Mouse (Mus musculus): ENCODE results near the gene 1700031F05Rik. TPM values are rescaled to one million over a fixed set of nuclear protein-coding genes. Genes with fewer than 3 reads are reported as not detected.
"Not testable (repeated sequence)": the region's sequence is repeated elsewhere in the genome, so short reads cannot be mapped to it uniquely, and the experiment has no call there.

1700031F05Rik gene
- not detected in 2 replicates for polyA plus RNA-seq (2015; fragmentation: Nextera tagmentation; extraction: Ambion mirVana)

GRCm38 (mm10) chrX:102867871-102868270 lies at the start of gene 1700031F05Rik:
TSS of gene 1700031F05Rik (minus strand) at chrX:102867971.
- no peak within 1 kb of the TSS for H3K27ac ChIP-seq
- no peak within 1 kb of the TSS for H3K9ac ChIP-seq
- ATAC-seq = no peak
- no peaks in the 10 kb centered on the region for H3K27me3 ChIP-seq (replicated peaks)
- no peaks in the 10 kb centered on the region for H3K4me1 ChIP-seq (replicated peaks)
- H3K9me3 ChIP-seq = no peaks in the 10 kb centered on the region
- H3K4me2 ChIP-seq (replicated peaks) = no peak within 1 kb of the TSS
- no peaks in the 10 kb centered on the region for H3K36me3 ChIP-seq
- WGBS = 91% methylated on average over 6 of the region's 6 CpGs
- no peak within 1 kb of the TSS for H3K4me3 ChIP-seq (replicated peaks)

DNA sequence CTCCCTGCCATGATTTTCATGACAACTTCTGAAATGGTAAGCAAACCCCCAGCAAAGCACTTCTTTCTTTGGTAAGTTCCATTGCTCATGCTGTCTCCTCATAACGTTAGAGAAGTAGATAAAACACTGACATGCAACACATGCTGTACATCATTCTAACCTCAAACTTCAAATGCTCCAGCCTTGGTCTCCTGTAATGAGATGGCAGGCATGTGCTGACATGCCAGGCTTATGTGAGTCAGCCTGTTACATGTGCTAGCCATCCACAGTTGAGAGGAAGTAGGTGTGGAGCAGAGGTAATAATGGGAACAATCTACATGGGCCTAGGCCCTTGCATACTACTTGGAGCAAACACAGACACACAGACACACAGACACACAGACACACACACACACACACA lies 47.1 kb upstream of the 1700031F05Rik start:
- H3K27me3 ChIP-seq (replicated peaks); H3K27ac ChIP-seq; H3K4me3 ChIP-seq (replicated peaks); H3K4me1 ChIP-seq (replicated peaks); H3K36me3 ChIP-seq; H3K4me2 ChIP-seq (replicated peaks); H3K9me3 ChIP-seq; H3K9ac ChIP-seq; ATAC-seq: not testable (repeated sequence)
- 75% methylated on average over 1 of the region's 1 CpGs for WGBS

DNA sequence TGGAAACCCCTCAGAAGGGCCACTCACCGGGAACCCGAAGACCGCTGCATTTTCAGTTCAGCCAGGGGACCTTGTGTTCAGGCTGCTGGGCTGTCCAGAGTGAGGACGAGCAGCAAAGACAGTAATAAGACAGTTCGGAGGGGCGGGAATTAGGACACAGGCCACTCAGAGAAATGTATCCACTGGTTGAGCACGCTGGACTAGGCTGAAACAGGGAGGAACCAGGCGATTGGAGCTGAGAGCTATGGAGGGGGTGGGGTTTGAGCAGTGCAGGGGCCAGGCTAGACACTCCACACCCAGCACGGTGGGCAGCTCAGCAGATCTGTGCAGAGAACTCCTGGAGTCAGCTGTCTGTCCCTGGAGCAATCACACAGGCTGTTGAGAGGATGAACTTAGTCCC lies 40.8 kb upstream of the 1700031F05Rik start, which contains the start of the genes Dmrtc1a and 1700011M02Rik:
Gene Dmrtc1a, minus strand, starts transcription at position 101 of the 400 bp plus-strand sequence.
Gene 1700011M02Rik, plus strand, starts transcription at position 319 of the 400 bp plus-strand sequence.
- H3K4me3 ChIP-seq (replicated peaks); H3K9me3 ChIP-seq; ATAC-seq; H3K27ac ChIP-seq; H3K9ac ChIP-seq; H3K4me2 ChIP-seq (replicated peaks); H3K27me3 ChIP-seq (replicated peaks); H3K4me1 ChIP-seq (replicated peaks); H3K36me3 ChIP-seq: not testable (repeated sequence)
- 77% methylated on average over 9 of the region's 9 CpGs for WGBS

DNA sequence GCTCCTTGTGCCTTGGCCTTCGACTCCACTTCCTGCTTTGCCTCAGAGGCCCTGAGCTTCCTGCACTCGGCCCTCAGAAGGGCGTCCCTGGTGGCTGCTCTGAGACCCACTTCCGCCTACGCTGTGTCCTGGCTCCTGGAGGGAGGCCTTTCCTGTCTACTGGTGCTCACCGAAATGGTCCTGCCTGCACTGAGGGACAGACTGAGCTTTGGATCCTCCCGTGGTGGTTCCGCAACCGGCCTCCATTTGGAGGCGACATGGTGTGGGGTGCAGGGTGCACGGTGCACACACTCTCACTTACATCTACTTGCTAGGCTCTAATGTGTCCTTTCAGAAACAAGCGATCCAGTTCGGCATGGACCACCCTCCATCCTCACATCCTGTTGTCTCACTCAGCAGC lies 13.3 kb downstream of the 1700031F05Rik start, which contains the start of gene Dmrtc1c2:
Gene Dmrtc1c2, minus strand, starts transcription at position 101 of the 400 bp plus-strand sequence.
- not testable (repeated sequence) for H3K4me3 ChIP-seq (replicated peaks); H3K4me1 ChIP-seq (replicated peaks); H3K9ac ChIP-seq; H3K27ac ChIP-seq; ATAC-seq; H3K4me2 ChIP-seq (replicated peaks); H3K36me3 ChIP-seq; H3K9me3 ChIP-seq; H3K27me3 ChIP-seq (replicated peaks)
- WGBS = 89% methylated on average over 5 of the region's 13 CpGs

GRCm38 (mm10) chrX:102812311-102812710 lies 55.5 kb downstream of the 1700031F05Rik start:
- Histone ChIP-seq H3K36me3 (no peaks in the 10 kb centered on the region), H3K9me3 (no peaks in the 10 kb centered on the region), H3K4me2 (replicated peaks) (no peak overlapping the region), H3K4me1 (replicated peaks) (no peaks in the 10 kb centered on the region), H3K27ac (no peak overlapping the region), H3K4me3 (replicated peaks) (no peak overlapping the region), H3K27me3 (replicated peaks) (0 out of 2 replicates have a peak, but pooled peaks cover 3% of the 10 kb centered on the region), H3K9ac (no peak overlapping the region)
- no peak for ATAC-seq
- WGBS = 58% methylated on average over 4 of the region's 4 CpGs

Other genes starting within 250 kb of the 1700031F05Rik start
- gene Phka1, start 223.7 kb downstream of the 1700031F05Rik start, polyA plus RNA-seq (2015; fragmentation: Nextera tagmentation; extraction: Ambion mirVana) = 5.1 and 5.5 TPM in 2 replicates
- not detected in 2 replicates for gene Gm3880, start 181.0 kb downstream of the 1700031F05Rik start, polyA plus RNA-seq (2015; fragmentation: Nextera tagmentation; extraction: Ambion mirVana)
- gene Gm9112, start 160.3 kb downstream of the 1700031F05Rik start, polyA plus RNA-seq (2015; fragmentation: Nextera tagmentation; extraction: Ambion mirVana) = not detected in 2 replicates
- gene Dmrtc1b, start 160.1 kb downstream of the 1700031F05Rik start, polyA plus RNA-seq (2015; fragmentation: Nextera tagmentation; extraction: Ambion mirVana) = not detected in 2 replicates
- gene Dmrtc1c1, start 65.0 kb downstream of the 1700031F05Rik start, polyA plus RNA-seq (2015; fragmentation: Nextera tagmentation; extraction: Ambion mirVana) = not detected in 2 replicates
- gene Dmrtc1c2, start 13.4 kb downstream of the 1700031F05Rik start, polyA plus RNA-seq (2015; fragmentation: Nextera tagmentation; extraction: Ambion mirVana) = not detected in 2 replicates
- gene Dmrtc1a, start 40.7 kb upstream of the 1700031F05Rik start, polyA plus RNA-seq (2015; fragmentation: Nextera tagmentation; extraction: Ambion mirVana) = 0.72 and 0.96 TPM in 2 replicates
- gene 1700011M02Rik, start 40.9 kb upstream of the 1700031F05Rik start, polyA plus RNA-seq (2015; fragmentation: Nextera tagmentation; extraction: Ambion mirVana) = not detected in 2 replicates
- gene 1700018G05Rik, start 60.4 kb upstream of the 1700031F05Rik start, polyA plus RNA-seq (2015; fragmentation: Nextera tagmentation; extraction: Ambion mirVana) = not detected in 2 replicates